Mouse (Mus musculus): ENCODE data around the gene 1700057G04Rik. TPM values are rescaled to one million over a fixed set of nuclear protein-coding genes. Genes with fewer than 3 reads are reported as not detected.

1700057G04Rik gene
- polyA plus RNA-seq, 1 experiment = not detected

GRCm38 (mm10) chr9:92402628-92403027 is 93.5 kb downstream of the 1700057G04Rik start:
- H3K4me3 ChIP-seq (ENCODE audit: extremely low read depth, insufficient read depth, insufficient read length) = no peak overlapping the region

More at GRCm38 (mm10) chr9:92402628-92403027, 93.5 kb downstream of the 1700057G04Rik start:
- H3K27ac ChIP-seq (ENCODE audit: insufficient read depth, low read length) = no peak overlapping the region
- H3K27me3 ChIP-seq (ENCODE audit: control insufficient read depth, insufficient read depth, low read length) = no peaks in the 10 kb centered on the region
- 40% methylated on average over 5 of the region's 5 CpGs for WGBS
- TF ChIP-seq POLR2A (IDR thresholded peaks at IDR 0.05; ENCODE audit: low read depth, low read length) = no peak
- no peak for TF ChIP-seq CTCF (IDR thresholded peaks at IDR 0.05; ENCODE audit: extremely low read depth, insufficient read depth, insufficient read length, insufficient replicate concordance)
- DNase-seq (ENCODE audit: low read depth in 1 of 2, low spot score in 2 of 2) = no peak
- no peaks in the 10 kb centered on the region for H3K36me3 ChIP-seq (ENCODE audit: control insufficient read depth, insufficient read depth, low read length)
- no peaks in the 10 kb centered on the region for H3K4me1 ChIP-seq (ENCODE audit: control insufficient read depth, insufficient read depth, insufficient read length)

Other genes starting within 250 kb of the 1700057G04Rik start
- gene Plscr5, start 116.4 kb upstream of the 1700057G04Rik start, polyA plus RNA-seq (2012; rRNA removed) = not detected in 2 replicates
- gene Plscr1, start 59.6 kb upstream of the 1700057G04Rik start, polyA plus RNA-seq (2012; rRNA removed) = 3.6 and 4.6 TPM in 2 replicates
- gene Plscr2, start 33.8 kb upstream of the 1700057G04Rik start, polyA plus RNA-seq (2012; rRNA removed) = 0.98 and 1.3 TPM in 2 replicates
- gene Plscr4, start 148.0 kb downstream of the 1700057G04Rik start, polyA plus RNA-seq (2012; rRNA removed) = 5.5 and 5.8 TPM in 2 replicates
- gene Plod2, start 232.8 kb downstream of the 1700057G04Rik start, polyA plus RNA-seq (2012; rRNA removed) = 1.5 and 1.8 TPM in 2 replicates